Mouse (Mus musculus) spleen, adult 2 months (tissue): ENCODE data around the gene Fbxl15.

ENCODE experiments used
- CTCF ChIP-seq: fragments of 200-500 bp; IDR thresholded peaks from 2 replicates; pipeline ENCODE4 v1.5.1; 2011; ENCODE audit warnings: mild to moderate bottlenecking, inconsistent platforms; ENCODE audit not compliant: insufficient read depth, insufficient read length, insufficient replicate concordance; ENCODE audit errors: extremely low read depth
- POLR2A ChIP-seq: fragments of 200-500 bp; IDR thresholded peaks from 2 replicates; pipeline ENCODE4 v1.6.1; 2011; ENCODE audit warnings: low read depth, low read length, inconsistent platforms

- TF ChIP-seq CTCF, result no peak
- TF ChIP-seq POLR2A, result no peak
Measured at GRCm38 (mm10) chr19:46314151-46314601, 13.8 kb upstream of the Fbxl15 start.
